Mouse (Mus musculus): ENCODE measurements at regions not wholly inside any gene's neighbourhood (a gene's known extent, or its start where the extent isn't known, plus 50 kb on each side); places are given as distances from the start of the nearest gene placed in this dataset.

GRCm38 (mm10) chr12:77014908-77015307 lies 52.9 kb upstream of the Max start:
- H3K4me3 ChIP-seq (replicated peaks; ENCODE audit: extremely low read depth, low read depth, low read length): no peak overlapping the region
- no peak for DNase-seq

More at GRCm38 (mm10) chr12:77014908-77015307, 52.9 kb upstream of the Max start:
- 0 out of 2 replicates have a peak, but pooled peaks cover 2% of the 10 kb centered on the region for H3K4me1 ChIP-seq (ENCODE audit: control insufficient read depth, insufficient read depth, low read length)
- WGBS: 32% methylated on average over 2 of the region's 2 CpGs
- no peak for TF ChIP-seq POLR2A (IDR thresholded peaks at IDR 0.05; ENCODE audit: borderline replicate concordance, extremely low read depth, low read depth, low read length)
- no peak for TF ChIP-seq CTCF (IDR thresholded peaks at IDR 0.05; ENCODE audit: insufficient read depth, low read length)
